11 mouse cellular contexts compared by ENCODE assay signal in the genomic region with DNA sequence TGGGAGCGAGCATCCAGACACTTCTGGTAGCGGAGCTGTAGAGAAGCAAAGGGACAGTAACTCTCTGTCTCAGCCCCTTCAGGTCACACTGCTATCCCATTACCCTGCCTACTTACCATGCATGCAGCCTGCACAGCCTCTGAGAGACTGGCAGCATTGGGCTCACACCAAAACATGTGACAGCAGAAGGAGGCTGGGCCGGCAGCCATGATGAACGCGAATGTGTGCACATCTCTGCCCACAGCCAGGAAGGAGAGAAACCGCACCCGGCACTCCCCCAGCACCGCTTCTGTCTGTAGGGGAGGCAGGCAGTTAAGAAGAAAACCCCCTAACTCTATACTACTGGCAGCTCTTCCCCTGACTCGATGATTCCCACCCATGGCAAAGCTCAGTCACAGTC.
DNase-seq lines count a peak whose midpoint lies in the region; ATAC-seq lines count a peak whose summit lies in the region.
"Had no signal": no experiment of that assay in that cellular context is flagged by ENCODE, and none has a peak within 500 bp of the region (broad histone marks: within the 10 kb centered on the region; RNA-seq: fewer than 3 reads in every experiment).

No protein-coding gene starts in this region.

- no peak for DNase-seq in frontal cortex, postnatal 10 days (ENCODE audit: low spot score in 2 of 2)
- peak; percentile 85 for DNase-seq in right cerebral cortex, adult 18-20 months
- no peak for DNase-seq in right cerebral cortex, postnatal 4 days
- peak; percentile 31 for DNase-seq in induced T-regulatory cell, adult 2 months (ENCODE audit: low read depth)
- DNase-seq in thymus, postnatal 4 days = peak; percentile 51
- DNase-seq in spleen, postnatal 10 days (ENCODE audit: low spot score in 2 of 2) = no peak
- DNase-seq: gastrocnemius, postnatal 36 days; lung, postnatal 10 days had no signal

- peak; percentile 35 for ATAC-seq in frontal cortex, adult (ENCODE audit: low TSS enrichment)
- ATAC-seq: forebrain, embryonic 15.5 days; intestine, embryonic 16.5 days had no signal

Comparison
In these comparisons a context has a peak if more than half of its experiments do, and no peak if none do; other contexts are left out.
1. DNase-seq: peak in right cerebral cortex, adult 18-20 months (single experiment), induced T-regulatory cell, adult 2 months (single experiment) and thymus, postnatal 4 days (single experiment); none in frontal cortex, postnatal 10 days (0 of 2), right cerebral cortex, postnatal 4 days (single experiment) and spleen, postnatal 10 days (0 of 2).